Mouse (Mus musculus) kidney, adult 8-10 months (tissue): ENCODE data around the gene Acad9.

Experiments
- DNase-seq, 2 experiments: peaks; one replicate each; pipeline ENCODE4 v3.0.0; 2022

Gene Acad9

DNA sequence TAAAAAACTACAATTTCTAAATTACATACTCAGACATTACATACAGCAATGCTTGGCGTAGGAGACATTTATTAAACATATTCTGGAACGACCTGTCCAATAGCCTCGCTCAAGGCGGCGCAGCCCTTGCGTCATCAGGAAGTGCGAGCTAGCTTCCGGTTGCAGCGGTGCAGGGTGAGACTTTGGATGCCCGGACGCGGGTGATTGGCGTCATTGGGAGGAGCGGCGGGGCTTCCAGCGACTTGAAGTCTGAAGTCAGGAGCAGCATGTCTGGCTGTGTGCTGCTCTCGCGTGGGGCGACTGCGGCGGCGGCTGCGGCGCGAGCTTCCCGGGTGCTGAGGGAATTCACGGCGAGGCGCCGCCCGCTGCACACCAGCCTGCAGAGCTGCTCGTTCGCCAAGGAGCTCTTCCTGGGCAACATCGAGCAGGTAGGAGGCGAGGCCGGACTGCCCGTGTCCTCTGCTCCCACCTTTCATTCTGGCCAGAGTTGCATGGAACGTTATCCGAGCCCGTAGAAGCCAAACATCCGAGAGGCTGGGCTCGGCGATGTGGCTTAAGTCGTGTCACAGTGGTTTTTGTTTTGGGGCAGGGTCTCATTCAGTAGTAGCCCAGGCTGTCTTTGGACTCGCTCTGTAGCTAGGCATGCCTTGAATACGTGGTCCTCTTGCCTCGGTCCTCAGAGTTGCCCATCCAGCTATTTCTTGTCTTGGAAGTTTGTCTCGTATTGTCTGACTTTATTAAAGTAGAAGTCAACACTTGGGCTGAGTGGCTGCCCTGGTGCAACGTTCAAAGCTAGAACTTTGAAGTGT lies at the start of gene Acad9:
Gene Acad9, plus strand, starts transcription at position 137 of the 809 bp plus-strand sequence.
- DNase-seq, result peak; percentile 93 to 96

GRCm38 (mm10) chr3:36025732-36026131 lies 40.0 kb upstream of the Acad9 start:
- no peak for DNase-seq

GRCm38 (mm10) chr3:36029993-36030392 lies 35.8 kb upstream of the Acad9 start:
- no peak for DNase-seq

DNA sequence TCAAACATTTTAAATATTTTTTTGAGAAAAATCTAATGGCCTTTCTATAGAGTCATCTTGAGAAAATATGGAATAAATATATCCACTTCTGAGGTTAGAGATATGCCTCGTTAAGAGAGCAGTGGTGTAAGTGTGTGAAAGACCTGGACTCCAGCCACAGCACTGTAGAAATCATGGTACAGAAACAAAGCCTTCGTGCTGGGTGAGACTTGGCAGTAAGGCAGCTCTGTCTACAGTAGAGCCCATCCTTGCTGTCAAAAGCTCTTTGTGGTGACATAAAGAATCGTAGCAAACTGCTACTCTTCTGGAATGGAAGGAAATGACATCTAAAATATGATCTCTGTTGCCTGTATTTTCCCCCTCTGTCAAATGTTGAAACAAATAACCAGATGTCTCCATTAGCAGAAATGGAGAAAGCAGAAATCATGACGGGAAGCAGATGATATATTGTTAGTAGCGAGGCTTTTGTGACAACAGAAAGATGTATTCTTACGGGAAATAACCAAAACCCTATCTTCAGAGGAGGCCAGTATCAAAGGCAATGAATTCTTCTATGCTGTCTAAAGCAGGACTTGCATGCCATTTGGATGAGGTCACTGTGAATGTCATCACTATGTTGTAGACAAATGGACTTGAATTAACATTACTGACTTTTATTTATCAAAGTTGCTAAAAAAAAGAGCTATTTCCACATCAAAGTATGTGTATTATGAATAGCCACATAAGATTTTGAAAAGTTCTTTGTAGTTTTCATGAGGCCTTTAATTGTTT lies 33.9 kb upstream of the Acad9 start:
- DNase-seq, result no peak

GRCm38 (mm10) chr3:36044520-36044919 lies 21.3 kb upstream of the Acad9 start:
- DNase-seq, result no peak

GRCm38 (mm10) chr3:36045086-36045485 lies 20.7 kb upstream of the Acad9 start:
- no peak for DNase-seq

- DNase-seq, result no peak
Measured at GRCm38 (mm10) chr3:36049106-36049505, 16.7 kb upstream of the Acad9 start.

GRCm38 (mm10) chr3:36053447-36053846 lies 12.3 kb upstream of the Acad9 start, which contains the start of gene Ccdc144b:
Gene Ccdc144b (minus strand): TSS chr3:36053547.
- no peak for DNase-seq

- peak; percentile 65 to 80 for DNase-seq
Measured at GRCm38 (mm10) chr3:36060096-36060850, 5.5 kb upstream of the Acad9 start.

DNA sequence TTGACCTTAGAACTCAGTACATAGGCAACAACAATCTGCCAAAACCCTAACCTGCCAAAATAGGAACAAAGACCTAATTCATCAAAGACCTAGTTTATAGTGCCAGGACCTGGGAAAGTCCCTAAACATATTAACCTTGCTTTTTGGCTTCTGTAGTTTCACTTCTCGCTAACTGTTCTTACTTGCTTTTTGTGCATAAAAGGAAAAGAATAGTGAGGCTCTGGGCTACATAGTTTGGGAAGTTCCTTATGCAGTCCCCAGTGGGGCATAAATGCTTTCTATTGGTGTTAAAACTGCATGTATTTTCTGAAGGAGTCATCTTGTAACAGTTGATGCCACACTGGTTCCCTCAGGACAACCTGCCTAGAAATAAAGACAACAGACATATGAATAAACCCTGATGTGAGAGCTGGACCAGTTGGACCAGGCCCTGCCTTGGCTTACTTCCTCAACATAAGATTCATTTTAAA lies 1.2 kb upstream of the Acad9 start:
- no peak for DNase-seq

DNA sequence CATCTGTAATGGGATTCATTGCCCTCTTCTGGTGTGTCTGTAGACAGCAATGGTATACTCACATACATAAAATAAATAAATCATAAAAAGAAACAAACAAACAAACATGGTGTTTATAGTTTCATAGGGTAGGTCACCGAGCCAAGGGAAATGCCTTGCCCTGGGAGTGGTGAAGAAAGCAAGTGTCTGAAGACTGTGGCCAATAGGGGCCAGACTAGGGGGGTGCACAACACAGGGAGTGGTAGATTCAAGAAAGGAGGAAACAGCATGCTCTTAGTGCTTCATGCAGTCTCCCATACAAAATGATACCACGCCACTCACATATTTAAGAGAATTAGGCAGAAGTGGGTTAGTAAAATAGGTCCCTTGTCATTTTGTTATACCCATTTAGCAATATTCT lies 613 bp upstream of the Acad9 start:
- DNase-seq, result no peak

- DNase-seq, result no peak
Measured at GRCm38 (mm10) chr3:36067731-36068130, 2.0 kb downstream of the Acad9 start.

DNA sequence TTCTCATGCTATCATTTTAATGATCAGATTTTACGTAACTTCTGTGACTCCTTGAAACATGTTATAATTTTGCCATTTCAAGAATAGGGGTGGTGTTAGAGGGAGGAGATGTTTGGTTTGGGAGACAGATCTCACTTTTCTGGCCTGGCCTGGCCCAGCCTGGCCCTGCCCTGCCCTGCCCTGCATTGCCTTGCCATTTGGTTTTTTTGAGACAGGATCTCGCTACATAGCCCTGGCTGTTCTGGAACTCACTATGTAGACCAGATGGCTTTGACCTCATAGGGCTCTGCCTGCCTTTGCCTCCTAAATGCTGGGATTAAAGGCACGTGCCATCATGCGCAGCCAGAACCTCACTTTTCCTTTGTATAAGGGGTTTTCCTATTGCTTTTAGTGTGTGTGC lies 4.7 kb downstream of the Acad9 start:
- DNase-seq, result no peak

DNA sequence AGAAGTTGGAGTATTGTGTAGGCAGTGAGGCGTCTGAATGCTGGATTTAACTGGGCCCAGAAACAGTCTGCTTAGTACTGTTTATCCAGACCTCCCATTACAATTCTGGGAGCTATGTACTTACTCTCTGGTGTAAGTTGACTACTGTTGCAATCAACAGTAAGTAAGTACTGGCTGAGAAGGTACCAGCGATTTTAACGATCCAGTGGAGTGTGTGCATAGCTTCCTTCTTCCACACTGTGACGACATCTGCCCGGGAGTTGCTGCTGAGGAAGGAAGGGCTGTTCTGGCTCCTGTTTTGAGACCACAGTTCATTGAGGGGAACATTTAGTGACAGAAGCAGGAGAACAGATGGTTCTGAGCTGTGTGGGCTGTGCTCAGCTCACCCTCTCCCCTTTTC lies 5.3 kb downstream of the Acad9 start:
- DNase-seq, result no peak

GRCm38 (mm10) chr3:36074231-36074630 lies 8.5 kb downstream of the Acad9 start:
- no peak for DNase-seq

DNA sequence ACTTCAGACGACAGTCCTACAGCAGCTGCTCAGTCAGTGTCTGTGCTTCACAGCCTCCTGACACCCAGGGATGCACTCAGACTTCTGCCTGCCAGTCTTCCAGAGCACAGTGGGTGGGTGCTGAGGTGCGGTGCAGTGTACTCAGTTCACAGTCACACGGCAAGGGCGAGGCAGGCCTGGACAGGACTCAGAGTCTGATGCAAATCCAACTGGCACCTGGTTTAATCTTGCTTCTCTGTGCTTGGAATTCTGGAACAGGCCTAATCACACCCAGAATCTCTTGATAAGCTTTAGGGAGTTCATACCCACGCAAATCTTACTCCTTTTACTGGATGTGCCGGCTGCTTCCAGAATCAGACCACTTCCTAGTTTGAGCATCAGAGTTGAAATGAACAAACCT lies 9.7 kb downstream of the Acad9 start:
- DNase-seq, result no peak

- no peak for DNase-seq
Measured at GRCm38 (mm10) chr3:36077386-36077785, 11.6 kb downstream of the Acad9 start.

GRCm38 (mm10) chr3:36079886-36080285 lies 14.1 kb downstream of the Acad9 start:
- peak; percentile 73 to 77 for DNase-seq

- DNase-seq, result no peak
Measured at GRCm38 (mm10) chr3:36080741-36081140, 15.0 kb downstream of the Acad9 start.

- DNase-seq, result peak; percentile 29 to 47
Measured at GRCm38 (mm10) chr3:36082843-36083242, 17.1 kb downstream of the Acad9 start.

- no peak for DNase-seq
Measured at GRCm38 (mm10) chr3:36083381-36083780, 17.6 kb downstream of the Acad9 start.

- DNase-seq, result no peak
Measured at GRCm38 (mm10) chr3:36085394-36085793, 19.6 kb downstream of the Acad9 start.

DNA sequence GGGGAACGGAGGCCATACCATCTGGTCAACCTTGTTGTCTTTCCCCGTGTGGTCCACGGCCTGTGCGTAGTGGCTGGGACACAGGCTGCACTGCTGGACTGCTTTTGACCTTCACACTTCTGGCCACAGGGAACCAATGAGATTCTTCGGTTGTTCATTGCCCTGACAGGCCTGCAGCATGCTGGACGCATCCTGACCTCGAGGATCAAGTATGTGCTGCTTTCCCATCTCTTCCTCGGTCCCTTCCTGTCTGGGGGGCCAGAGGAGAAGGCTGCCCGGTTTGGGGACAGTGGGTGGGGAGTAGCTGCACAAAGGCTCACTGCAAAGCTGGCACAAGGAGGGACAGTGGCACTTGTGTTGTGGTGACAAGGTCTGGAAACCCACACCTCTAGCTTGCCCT lies 21.8 kb downstream of the Acad9 start:
- no peak for DNase-seq
